Mouse (Mus musculus) E14TG2a.4 (cell line): ENCODE measurements around the gene Gm49380.

ENCODE experiments used
- CTCF ChIP-seq: conservative IDR thresholded peaks from 2 replicates; pipeline ENCODE4 v1.5.1; 2014; ENCODE audit warnings: low read length
- POU5F1 ChIP-seq: IDR thresholded peaks from 2 replicates; pipeline ENCODE4 v1.6.1; 2014; ENCODE audit warnings: low read length, borderline replicate concordance

DNA sequence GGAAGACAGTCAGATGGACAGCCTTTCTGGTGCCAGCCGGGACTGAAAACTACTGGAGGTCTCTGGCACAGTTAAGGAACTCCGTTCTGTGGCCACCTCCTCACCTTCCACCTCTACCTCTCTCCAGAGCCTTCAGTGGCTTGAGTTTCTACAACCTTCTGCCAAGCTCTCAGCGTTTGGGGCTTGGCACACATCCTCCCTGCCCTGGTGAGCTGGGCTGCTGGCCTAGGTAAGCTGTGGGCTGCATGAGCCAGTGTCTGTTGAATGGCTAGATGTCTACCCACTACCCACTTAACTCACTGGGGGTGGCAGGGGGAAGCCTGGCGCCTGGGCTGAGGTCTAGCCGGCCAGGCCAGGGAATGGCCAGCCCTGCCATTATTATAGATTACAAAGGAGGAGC is 40.2 kb downstream of the Gm49380 start:
- TF ChIP-seq CTCF (no peak), POU5F1 (no peak)
